Mouse (Mus musculus) ES-E14 (cell line): ENCODE measurements around the gene Akt1. TPM values are rescaled to one million over a fixed set of nuclear protein-coding genes. Genes with fewer than 3 reads are reported as not detected.

Source experiments
- DNase-seq: peaks from one replicate; pipeline ENCODE4 v3.0.0-alpha.2; 2013; ENCODE audit warnings: low read depth, low spot score
- H3K27ac ChIP-seq: 2 replicates; pipeline ENCODE4 v1.5.1; 2012; ENCODE audit warnings: low read depth, mild to moderate bottlenecking, low read length, moderate library complexity, mixed read lengths; ENCODE audit not compliant: poor library complexity, insufficient read depth, severe bottlenecking
- H3K36me3 ChIP-seq: 2 replicates; pipeline ENCODE4 v1.6.1; 2012; ENCODE audit warnings: mild to moderate bottlenecking, low read length, moderate library complexity, mixed read lengths; ENCODE audit not compliant: control insufficient read depth, poor library complexity, insufficient read depth, severe bottlenecking
- H3K4me1 ChIP-seq, 2 experiments: fragments of 150-350 bp in 1 of 2; sonication (generic) in 1 of 2; 2 replicates each; pipeline ENCODE4 v1.6.1; 2012; ENCODE audit warnings: low read length in 2 of 2, mild to moderate bottlenecking in 1 of 2, mixed read lengths in 1 of 2; ENCODE audit not compliant: control insufficient read depth in 2 of 2, insufficient read depth in 2 of 2, poor library complexity in 1 of 2
- H3K4me3 ChIP-seq, 2 experiments: fragments of 150-350 bp in 1 of 2; sonication (generic) in 1 of 2; 2 replicates each; pipeline ENCODE4 v1.5.1; 2012; ENCODE audit warnings: low read length in 2 of 2, low read depth in 1 of 2, mild to moderate bottlenecking in 1 of 2, mixed read lengths in 1 of 2; ENCODE audit not compliant: insufficient read depth in 1 of 2, poor library complexity in 1 of 2, severe bottlenecking in 1 of 2
- H3K9ac ChIP-seq: 2 replicates; pipeline ENCODE4 v1.6.1; 2012; ENCODE audit warnings: low read depth, mild to moderate bottlenecking, low read length, mixed read lengths; ENCODE audit not compliant: poor library complexity, insufficient read depth, severe bottlenecking
- H3K9me3 ChIP-seq: fragments of 150-350 bp; sonication (generic); 2 replicates; pipeline ENCODE4 v1.6.1; 2012; ENCODE audit warnings: low read depth, mild to moderate bottlenecking, low read length; ENCODE audit not compliant: control insufficient read depth, insufficient read depth
- CHD2 ChIP-seq: IDR thresholded peaks from 2 replicates; pipeline ENCODE4 v1.6.1; 2014; ENCODE audit warnings: mild to moderate bottlenecking, low read depth, low read length, inconsistent platforms
- HCFC1 ChIP-seq: IDR thresholded peaks from 2 replicates; pipeline ENCODE4 v1.6.1; 2012; ENCODE audit warnings: low read length, inconsistent platforms, borderline replicate concordance; ENCODE audit not compliant: insufficient read depth
- MAFK ChIP-seq: IDR thresholded peaks from 2 replicates; pipeline ENCODE4 v1.6.1; 2014; ENCODE audit warnings: mild to moderate bottlenecking, low read depth, low read length, inconsistent platforms; ENCODE audit not compliant: insufficient read depth
- ZC3H11A ChIP-seq: IDR thresholded peaks from 2 replicates; pipeline ENCODE4 v1.6.1; 2012; ENCODE audit warnings: low read depth, mild to moderate bottlenecking, inconsistent platforms, low read length, borderline replicate concordance
- ZNF384 ChIP-seq: IDR thresholded peaks from 2 replicates; pipeline ENCODE4 v1.6.1; 2012; ENCODE audit warnings: low read depth, low read length, inconsistent platforms
- in situ Hi-C, 2 experiments: fragments of 600-800 bp; cut with MboI; formaldehyde crosslinking; loops; one replicate each; pipeline ENCODE4 v1.15.1; 2025; ENCODE audit warnings: low sequenced_read_pairs in 2 of 2, inconsistent platforms in 1 of 2; ENCODE audit not compliant: unreplicated experiment in 2 of 2
- total RNA-seq: library from RNA; depleted of rRNA; stranded (reverse); fragments of 300-350 nt; gene quantifications from 2 replicates; pipeline ENCODE4 v1.2.3, GENCODE M21; 2012

Gene Akt1
- total RNA-seq, 1 experiment, result 58.9 TPM

DNA sequence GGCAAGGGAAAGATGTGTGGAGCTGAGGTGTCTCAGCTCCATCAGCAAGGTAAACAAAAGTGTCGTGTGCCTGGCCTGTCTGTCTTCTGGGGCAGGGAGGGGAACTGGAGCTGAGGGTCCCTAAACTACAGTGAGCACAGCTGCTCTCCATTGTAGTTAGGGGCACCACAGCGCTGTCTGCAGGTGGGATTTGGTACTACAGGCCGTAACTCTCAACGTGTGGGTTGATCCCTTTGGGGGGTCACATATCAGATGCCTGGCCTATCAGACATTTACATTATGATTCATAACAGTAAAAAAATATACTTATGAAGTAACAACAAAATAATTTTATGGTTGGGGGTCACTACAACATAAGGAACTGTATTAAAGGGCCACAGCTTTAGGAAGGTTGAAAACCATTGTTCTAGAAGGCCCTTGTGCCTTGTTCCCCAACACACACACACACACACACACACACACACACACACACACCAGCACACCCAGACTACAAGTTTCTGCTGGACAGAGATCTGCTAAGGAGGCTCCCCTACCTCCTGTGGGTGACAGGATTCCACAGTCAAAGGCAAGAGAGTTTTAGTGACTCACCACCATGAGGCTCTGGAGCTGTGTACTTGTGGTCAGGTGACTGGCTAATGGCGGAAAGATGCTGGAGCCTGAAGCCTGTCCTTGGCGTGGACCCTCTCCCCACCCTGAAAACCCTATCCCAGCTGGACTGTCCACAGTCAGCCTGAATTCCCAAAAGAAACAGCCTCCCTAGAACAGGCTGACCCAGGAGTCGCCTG, 47.4 kb downstream of the Akt1 start:
- Histone ChIP-seq H3K9me3 (no peaks in the 10 kb centered on the region), H3K9ac (no peak overlapping the region), H3K36me3 (no peaks in the 10 kb centered on the region), H3K27ac (no peak overlapping the region), H3K4me1 (peaks cover 0 to 19% of the 10 kb centered on the region in 2 experiments; a peak in 2 of 4 replicates), H3K4me3 (no peak overlapping the region)
- no peak for DNase-seq
- in situ Hi-C loops, result no loop called here
- TF ChIP-seq ZC3H11A (no peak), CHD2 (no peak), MAFK (no peak), HCFC1 (no peak), ZNF384 (no peak)

DNA sequence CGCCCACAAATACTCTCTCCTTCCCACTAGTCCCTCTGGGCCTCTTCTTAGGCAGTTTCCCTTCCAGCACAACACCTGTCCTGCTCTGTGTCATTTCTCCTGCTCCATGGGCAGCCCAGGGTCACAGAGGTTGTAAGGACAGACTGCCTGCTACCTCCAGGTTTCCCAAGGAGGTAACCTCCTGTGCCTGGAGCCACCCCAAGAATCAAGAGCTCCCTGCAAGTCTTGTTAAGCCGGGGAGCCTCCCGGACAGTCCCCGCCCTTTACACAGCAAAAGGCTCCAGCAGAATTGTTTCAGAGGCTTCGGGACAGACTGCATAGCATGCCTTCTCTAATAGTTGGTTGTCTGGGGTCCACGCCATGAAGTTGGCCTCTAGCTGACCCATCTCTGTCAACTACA, 48.2 kb downstream of the Akt1 start:
- TF ChIP-seq ZC3H11A (no peak), MAFK (no peak), HCFC1 (no peak), ZNF384 (no peak), CHD2 (no peak)
- in situ Hi-C loops, result no loop called here
- Histone ChIP-seq H3K9ac (no peak overlapping the region), H3K27ac (no peak overlapping the region), H3K4me3 (no peak overlapping the region), H3K4me1 (peaks cover 0 to 16% of the 10 kb centered on the region in 2 experiments; a peak in 2 of 4 replicates), H3K36me3 (no peaks in the 10 kb centered on the region), H3K9me3 (no peaks in the 10 kb centered on the region)
- DNase-seq, result no peak

DNA sequence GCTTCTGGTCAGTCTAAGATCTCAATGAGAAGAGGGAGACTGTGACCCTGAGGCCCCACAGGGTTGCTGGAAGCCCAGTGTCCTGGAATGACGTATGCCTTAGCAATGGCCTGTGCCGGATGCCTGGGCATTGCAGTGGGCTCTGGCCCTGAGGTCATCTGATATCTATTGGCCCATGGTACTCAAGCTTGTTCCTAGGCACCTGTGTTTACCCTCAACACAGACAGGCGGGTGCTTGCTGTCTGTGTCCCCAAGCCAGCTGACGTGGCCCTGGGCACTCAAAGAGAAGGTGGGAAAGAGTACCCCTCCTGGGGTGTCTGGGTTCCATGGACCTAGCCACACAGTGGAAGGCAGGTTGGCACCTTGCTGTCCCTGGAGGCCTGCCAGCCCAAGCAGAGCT, 49.0 kb downstream of the Akt1 start:
- H3K9ac ChIP-seq, result no peak overlapping the region
- H3K4me1 ChIP-seq, result peaks cover 0 to 18% of the 10 kb centered on the region in 2 experiments; a peak in 2 of 4 replicates
- DNase-seq, result no peak
- H3K4me3 ChIP-seq, result no peak overlapping the region
- H3K36me3 ChIP-seq, result no peaks in the 10 kb centered on the region
- in situ Hi-C loops, result no loop called here
- no peak overlapping the region for H3K27ac ChIP-seq
- H3K9me3 ChIP-seq, result no peaks in the 10 kb centered on the region
- TF ChIP-seq CHD2 (no peak), MAFK (no peak), ZNF384 (no peak), HCFC1 (no peak), ZC3H11A (no peak)

DNA sequence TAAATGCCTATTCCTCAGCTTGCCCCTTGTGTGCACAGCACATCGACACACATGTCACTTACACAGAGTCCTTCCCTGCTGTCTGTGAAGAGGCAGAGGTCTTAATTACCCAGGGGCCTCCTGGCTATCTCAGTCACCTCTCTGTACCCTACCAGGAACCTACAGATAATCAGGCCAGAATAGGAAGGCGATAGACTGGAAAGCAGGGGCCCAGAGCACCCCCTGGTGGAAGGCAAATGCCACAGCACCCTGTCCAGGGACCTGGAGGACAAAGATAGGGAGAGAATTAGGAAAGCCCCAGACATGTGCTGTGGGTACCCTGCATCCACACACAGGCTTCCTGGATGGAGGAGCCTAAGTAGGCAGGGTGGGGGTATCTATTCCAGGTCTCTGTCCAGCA, 50.9 kb downstream of the Akt1 start:
- TF ChIP-seq ZNF384 (no peak), ZC3H11A (peak; percentile 22; the same call in 1 of the 2 replicates), HCFC1 (no peak), MAFK (no peak)
- no peak overlapping the region for H3K9ac ChIP-seq
- DNase-seq, result no peak
- H3K9me3 ChIP-seq, result no peaks in the 10 kb centered on the region
- H3K4me1 ChIP-seq, result peaks cover 0 to 25% of the 10 kb centered on the region in 2 experiments; a peak in 1 of 4 replicates
- in situ Hi-C loops, result no loop called here
- no peak overlapping the region for H3K27ac ChIP-seq
- no peak overlapping the region for H3K4me3 ChIP-seq
- no peaks in the 10 kb centered on the region for H3K36me3 ChIP-seq
